Mouse (Mus musculus): ENCODE results near the gene Yif1a.

DNA sequence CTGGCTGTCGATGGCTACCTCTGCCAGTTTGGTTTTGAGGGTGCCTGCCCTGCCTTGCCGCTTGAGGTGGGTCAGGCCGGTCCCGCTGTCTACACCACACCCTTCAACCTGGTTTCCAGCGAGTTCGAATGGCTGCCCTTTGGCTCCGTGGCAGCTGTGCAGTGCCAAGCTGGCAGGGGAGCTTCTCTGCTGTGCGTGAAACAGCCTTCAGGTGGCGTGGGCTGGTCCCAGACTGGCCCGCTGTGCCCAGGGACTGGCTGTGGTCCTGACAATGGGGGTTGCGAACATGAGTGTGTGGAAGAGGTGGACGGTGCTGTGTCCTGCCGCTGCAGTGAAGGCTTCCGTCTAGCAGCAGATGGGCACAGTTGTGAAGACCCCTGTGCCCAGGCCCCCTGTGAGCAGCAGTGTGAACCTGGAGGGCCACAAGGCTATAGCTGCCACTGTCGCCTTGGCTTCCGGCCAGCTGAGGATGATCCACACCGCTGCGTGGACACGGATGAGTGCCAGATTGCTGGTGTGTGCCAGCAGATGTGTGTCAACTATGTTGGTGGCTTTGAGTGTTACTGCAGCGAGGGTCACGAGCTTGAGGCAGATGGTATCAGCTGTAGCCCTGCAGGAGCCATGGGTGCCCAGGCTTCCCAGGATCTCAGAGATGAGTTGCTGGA is 19.6 kb upstream of the Yif1a start:
- TF ChIP-seq CTCF (IDR thresholded peaks at IDR 0.05) (no peak; the same call in 1 of the 2 replicates), EP300 (IDR thresholded peaks at IDR 0.05) (no peak)
